Mouse (Mus musculus): Measurements from ENCODE around the gene Aox2.

Gene Aox2

GRCm38 (mm10) chr1:58401396-58401795, 123.3 kb downstream of the Aox2 start:
- DNase-seq (ENCODE audit: low read depth, low spot score), result no peak

- no peak for DNase-seq (ENCODE audit: low read depth, low spot score)
These were observed 125.6 kb downstream of the Aox2 start for GRCm38 (mm10) chr1:58403745-58404144.

DNA sequence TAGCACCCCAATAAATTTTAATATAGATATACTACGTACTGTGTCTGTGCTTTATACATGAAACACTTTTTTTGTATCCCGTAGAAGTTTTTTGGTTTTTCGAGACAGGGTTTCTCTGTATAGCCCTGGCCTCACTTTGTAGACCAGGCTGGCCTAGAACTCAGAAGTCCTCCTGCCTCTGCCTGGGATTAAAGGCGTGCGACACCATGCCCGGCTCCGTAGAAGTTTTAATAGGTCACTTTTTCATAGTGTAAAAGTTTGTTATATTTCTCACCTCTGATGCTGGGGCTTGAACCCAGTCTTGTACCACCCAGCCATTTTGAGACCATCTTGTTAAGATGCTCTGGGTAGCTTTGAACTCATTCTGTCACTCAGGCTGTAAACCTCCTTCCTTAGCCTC, 129.2 kb downstream of the Aox2 start:
- no peak for DNase-seq (ENCODE audit: low read depth, low spot score)

GRCm38 (mm10) chr1:58408141-58408540, 130.0 kb downstream of the Aox2 start:
- DNase-seq (ENCODE audit: low read depth, low spot score), result no peak

GRCm38 (mm10) chr1:58409553-58410197, 131.5 kb downstream of the Aox2 start:
- no peak for DNase-seq (ENCODE audit: low read depth, low spot score)

DNA sequence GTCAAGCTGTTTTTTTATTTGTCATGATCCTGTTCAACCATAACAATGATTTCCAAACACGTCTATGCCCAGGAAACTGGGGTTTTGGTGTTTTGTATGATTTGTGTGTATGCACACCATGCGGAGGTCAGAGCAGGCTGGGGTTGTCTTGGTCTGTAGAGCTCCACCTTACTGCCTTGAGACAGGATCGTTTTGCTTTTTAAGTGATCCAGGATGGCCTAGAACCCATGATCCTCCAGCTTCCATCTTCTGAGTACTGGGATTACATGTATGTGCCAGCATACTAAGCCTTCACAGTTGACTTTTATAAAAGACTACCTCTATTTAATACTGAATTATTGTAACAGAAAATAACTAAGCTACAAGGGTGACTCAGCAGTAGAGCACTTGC, 132.1 kb downstream of the Aox2 start:
- no peak for DNase-seq (ENCODE audit: low read depth, low spot score)

DNA sequence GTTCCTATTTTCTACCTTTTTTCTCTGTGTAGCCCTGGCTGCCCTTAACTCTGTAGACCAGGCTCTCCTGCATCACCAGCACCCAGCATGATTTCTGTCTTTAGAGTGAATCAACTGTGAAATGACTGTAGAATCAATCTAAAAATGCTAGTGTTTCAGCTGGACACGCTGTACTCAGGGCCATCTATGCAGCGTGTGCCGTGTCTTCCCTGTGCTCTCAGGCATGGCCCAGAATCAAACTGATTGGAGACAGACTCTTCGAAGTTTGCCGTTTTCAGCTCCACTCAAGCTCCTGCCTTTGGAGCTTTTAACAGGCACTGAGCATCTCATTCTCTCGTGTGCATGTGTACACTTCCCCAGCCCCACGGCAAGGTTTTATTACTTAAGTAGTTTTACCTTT, 132.7 kb downstream of the Aox2 start:
- DNase-seq (ENCODE audit: low read depth, low spot score), result no peak

DNA sequence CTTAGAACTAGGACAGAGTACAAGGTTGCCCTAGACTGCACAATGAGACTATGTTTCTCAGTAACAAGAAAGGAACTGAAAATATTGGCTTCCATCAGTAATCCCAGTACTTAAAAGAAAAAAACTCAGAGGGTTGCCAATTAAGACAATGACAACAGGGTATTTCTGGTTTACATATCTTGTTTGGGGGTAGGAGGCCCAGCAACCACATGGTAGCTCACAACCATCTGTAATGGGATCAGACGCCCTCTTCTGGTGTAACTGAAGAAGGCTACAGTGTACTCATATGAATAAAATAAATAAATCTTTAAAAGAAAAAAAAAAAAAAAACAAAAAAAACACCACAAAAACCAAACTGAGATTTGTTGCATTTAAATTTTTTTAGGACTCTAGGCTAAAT, 137.3 kb downstream of the Aox2 start:
- no peak for DNase-seq (ENCODE audit: low read depth, low spot score)

DNA sequence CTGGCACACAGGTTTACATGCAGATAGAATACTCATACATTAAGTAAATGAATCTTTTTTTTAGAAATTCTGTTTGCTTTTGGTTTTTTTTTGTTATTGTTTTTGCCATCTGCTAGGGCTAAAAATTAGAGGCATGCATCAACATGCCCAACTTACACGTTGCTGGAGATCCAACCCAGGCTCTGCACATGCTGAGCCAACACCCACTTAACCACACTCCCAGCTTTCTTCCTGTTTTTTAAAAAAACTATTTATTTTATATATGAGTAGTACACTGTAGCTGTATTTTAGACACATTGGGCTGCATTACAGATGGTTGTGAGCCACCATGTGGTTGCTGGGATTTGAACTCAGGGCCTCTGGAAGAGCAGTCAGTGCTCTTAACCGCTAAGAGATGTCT, 137.9 kb downstream of the Aox2 start:
- DNase-seq (ENCODE audit: low read depth, low spot score), result no peak

DNA sequence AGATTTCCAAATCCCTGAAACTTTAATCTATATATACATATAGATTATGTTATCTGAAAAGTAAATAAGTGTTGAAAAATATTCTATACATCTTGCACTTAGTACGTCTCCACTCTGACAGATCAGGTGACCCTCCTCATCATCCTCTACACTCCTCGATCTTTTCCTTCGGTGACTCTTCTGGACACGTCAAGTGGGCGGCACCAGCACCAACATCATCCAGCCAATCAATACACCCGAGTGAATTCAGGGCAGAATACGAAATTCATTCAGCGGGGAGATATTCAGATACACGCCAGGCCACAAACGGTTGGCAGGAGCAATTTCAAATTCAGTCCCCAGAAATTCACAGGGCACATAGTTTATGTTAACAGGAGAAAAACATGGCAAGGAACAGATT, 141.9 kb downstream of the Aox2 start:
- no peak for DNase-seq (ENCODE audit: low read depth, low spot score)

- DNase-seq (ENCODE audit: low read depth, low spot score), result no peak
These were observed 142.8 kb downstream of the Aox2 start for GRCm38 (mm10) chr1:58420961-58421360.

- DNase-seq (ENCODE audit: low read depth, low spot score), result peak; percentile 56
These were observed 144.8 kb downstream of the Aox2 start for GRCm38 (mm10) chr1:58422879-58423278.

DNA sequence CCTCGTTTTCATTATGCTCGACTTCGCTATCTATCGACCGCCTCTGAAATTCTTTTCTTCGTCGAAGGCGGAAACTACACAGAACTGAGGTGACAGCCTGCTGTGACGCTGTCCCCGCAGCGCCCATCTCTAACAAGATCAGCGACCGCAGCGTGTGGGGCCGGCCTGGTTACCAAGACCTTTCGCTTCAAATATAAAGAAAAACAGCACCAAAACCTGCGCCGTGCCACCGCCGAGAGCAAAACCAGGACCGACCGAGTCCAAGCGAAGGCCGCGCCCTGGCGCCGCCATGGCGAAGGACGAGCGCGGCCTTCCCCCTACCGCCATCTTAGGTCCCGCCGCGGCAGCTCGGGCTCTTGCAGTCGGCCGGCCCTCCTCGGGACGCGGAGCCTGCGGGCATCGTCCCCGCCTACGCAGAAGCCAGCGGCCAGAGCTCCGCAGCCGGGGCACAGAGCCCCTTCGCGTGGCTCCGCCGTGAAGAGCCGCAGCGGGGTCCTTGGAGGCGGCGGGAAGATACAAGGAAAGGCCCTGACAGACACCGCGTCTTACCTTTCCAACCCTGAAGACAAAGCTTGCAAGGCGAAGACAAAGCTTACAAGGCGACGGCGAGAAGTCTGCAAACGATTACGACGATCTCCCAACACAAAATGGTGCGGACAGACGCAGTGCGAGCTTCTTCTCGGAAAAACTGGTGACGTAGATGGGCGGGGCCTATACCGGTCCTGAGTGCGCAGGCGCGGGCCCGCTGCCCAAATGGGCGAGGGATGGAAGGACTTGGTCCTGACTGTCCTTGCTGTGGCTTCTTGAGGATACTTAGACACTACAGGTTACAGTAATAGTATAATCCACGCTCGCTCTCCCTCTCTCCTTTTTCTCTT, 145.5 kb downstream of the Aox2 start, which contains the start of gene Clk1:
Clk1 (minus strand) TSS at position 696 of the 878 bp plus-strand sequence.
- DNase-seq (ENCODE audit: low read depth, low spot score), result peak; percentile 85

DNA sequence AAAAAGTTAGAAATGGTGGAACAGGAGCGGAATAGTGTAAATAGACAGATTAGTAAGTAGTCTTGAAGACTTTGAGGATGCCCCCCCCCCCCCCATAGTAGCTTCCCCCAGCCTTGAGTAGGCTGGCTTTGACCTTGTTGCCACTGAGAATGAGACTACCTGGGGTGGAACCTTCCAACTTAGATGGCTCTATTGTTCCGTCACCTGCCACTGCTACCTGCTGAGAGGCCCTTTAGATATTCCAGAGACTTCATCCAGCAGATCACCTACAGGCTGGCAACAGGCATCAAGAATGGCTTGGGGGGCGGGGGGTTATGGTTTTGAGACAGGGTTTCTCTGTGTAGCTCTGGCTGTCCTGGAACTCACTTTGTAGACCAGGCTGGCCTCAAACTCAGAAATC, 146.4 kb downstream of the Aox2 start:
- no peak for DNase-seq (ENCODE audit: low read depth, low spot score)

Data from retina, adult 2 months (tissue).